Mouse (Mus musculus) heart, postnatal 0 days (tissue): ENCODE results near the gene Cnih2.

Source experiments
- CTCF ChIP-seq: IDR thresholded peaks from 2 replicates; pipeline ENCODE4 v1.5.1; 2016; ENCODE audit warnings: antibody characterized with exemption, control low read depth, low read depth
- EP300 ChIP-seq: IDR thresholded peaks from 2 replicates; pipeline ENCODE4 v1.6.1; 2016; ENCODE audit warnings: antibody characterized with exemption, low read depth

GRCm38 (mm10) chr19:5098363-5099143 lies at the start of gene Cnih2:
- TF ChIP-seq CTCF = no peak
- no peak for TF ChIP-seq EP300
